Mouse (Mus musculus): ENCODE results near the gene Pold2.

DNA sequence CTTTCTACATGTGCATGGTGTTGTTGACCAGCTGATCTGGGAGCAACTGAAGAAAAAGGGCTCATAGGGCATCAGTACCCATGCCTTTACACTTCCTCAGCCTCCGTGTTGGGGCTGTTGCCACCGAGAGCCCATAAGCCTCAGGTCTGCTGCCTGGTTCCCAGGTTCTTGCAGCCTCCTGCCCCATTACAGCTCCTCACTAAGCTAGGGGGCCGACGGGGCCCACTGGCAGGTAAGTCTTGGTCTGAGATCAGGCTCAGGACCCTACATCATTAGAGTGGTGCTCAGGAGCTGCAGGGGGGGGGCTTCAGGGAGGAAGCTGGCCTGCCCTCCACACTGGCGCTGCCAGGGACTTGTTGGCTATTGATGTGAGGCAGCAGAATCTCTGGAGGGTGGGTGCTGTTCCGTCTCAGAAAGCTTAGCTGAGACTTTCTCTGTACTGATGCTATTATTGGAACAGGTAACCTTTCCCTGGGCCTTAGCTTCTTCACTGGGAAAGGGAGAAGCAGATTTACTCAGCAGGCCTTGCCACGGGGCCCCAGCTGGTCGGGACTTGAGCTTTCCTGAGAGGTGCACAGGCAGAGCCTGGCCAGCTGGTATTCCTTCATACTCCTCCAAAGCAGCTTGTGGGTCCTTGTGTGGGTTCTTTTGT is 21.5 kb downstream of the Pold2 start:
- TF ChIP-seq UBTF (IDR thresholded peaks at IDR 0.05; ENCODE audit: low read depth, low read length) (no peak), CTCF (conservative IDR thresholded peaks at IDR 0.05 in 1 of 2, IDR thresholded peaks at IDR 0.05 in 1 of 2; ENCODE audit: low read depth in 2 of 2, low read length in 2 of 2) (no peak), POLR2AphosphoS2 (IDR thresholded peaks at IDR 0.05; ENCODE audit: low read depth, low read length) (no peak), CHD2 (IDR thresholded peaks at IDR 0.05; ENCODE audit: low read length) (no peak), NRF1 (IDR thresholded peaks at IDR 0.05; ENCODE audit: low read depth, low read length) (no peak), SIN3A (IDR thresholded peaks at IDR 0.05; ENCODE audit: low read length) (no peak), EP300 (IDR thresholded peaks at IDR 0.05; ENCODE audit: low read length) (no peak)
